Mouse (Mus musculus): ENCODE measurements around the gene Camta2. TPM values are rescaled to one million over a fixed set of nuclear protein-coding genes. Genes with fewer than 3 reads are reported as not detected.

The Camta2 gene
- polyA plus RNA-seq, 1 experiment from 2014 or later, result 10.8 TPM

DNA sequence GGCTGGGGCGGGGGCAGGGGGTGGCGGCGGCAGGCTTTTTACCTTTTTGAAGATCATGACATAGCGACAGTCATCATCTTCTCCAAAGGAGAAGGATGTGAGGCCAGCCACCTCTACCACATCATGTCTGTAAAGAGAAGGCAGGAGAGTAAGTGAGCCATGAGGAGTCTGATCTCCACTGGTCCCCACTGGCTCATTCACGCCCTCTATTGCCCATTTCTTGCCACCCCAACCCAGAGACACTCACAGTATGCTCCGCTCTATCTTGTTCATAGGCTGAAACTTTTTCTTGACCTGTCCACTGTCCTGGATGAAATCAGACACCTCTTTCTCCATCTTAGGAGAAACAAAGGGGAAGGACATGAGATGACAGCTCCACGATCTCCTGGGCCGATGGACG, 23.2 kb downstream of the Camta2 start:
- no peak overlapping the region for H3K9ac ChIP-seq (ENCODE audit: low read length)
- H3K9me3 ChIP-seq (ENCODE audit: control insufficient read depth, low read length), result no peaks in the 10 kb centered on the region
- no peak overlapping the region for H3K4me3 ChIP-seq (ENCODE audit: low read depth, low read length)
- ATAC-seq (replicated peaks; ENCODE audit: low FRiP score) (no peak), DNase-seq (ENCODE audit: low spot score) (no peak)
- H3K36me3 ChIP-seq (ENCODE audit: control insufficient read depth, insufficient read depth, low read length), result peaks cover 14% of the 10 kb centered on the region; the same call in 1 of the 2 replicates
- no peak overlapping the region for H3K4me2 ChIP-seq (ENCODE audit: low read depth, low read length, severe bottlenecking)
- H3K27ac ChIP-seq (ENCODE audit: low read depth, low read length), result no peak overlapping the region
- H3K4me1 ChIP-seq (replicated peaks; ENCODE audit: control insufficient read depth, insufficient read depth, low read length), result no peaks in the 10 kb centered on the region
- WGBS, result 93% methylated on average over 9 of the region's 9 CpGs
- H3K27me3 ChIP-seq (ENCODE audit: control insufficient read depth, insufficient read depth, low read length), result no peaks in the 10 kb centered on the region

DNA sequence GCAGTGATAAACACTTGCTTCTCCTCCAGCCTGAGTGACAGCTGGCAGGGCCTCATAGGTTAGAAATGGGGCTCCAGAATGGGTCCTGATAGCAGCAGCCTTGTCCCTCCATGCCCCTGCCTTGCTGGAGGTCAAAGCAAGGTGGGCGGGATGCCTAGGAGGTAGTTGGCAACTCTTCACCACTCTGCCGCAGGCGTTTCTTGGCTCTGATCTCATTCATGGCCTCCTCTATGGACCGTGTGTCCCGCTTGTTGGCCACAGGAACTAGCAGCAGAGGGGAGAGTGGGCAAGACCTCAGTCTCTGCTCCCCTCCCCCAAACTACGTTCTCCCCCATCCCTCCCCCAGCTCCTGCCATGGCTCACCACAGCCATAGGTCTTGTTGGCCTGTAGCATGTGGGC, 23.9 kb downstream of the Camta2 start:
- H3K4me3 ChIP-seq (ENCODE audit: low read depth, low read length), result no peak overlapping the region
- ATAC-seq (replicated peaks; ENCODE audit: low FRiP score) (no peak), DNase-seq (ENCODE audit: low spot score) (no peak)
- H3K27me3 ChIP-seq (ENCODE audit: control insufficient read depth, insufficient read depth, low read length), result no peaks in the 10 kb centered on the region
- no peak overlapping the region for H3K4me2 ChIP-seq (ENCODE audit: low read depth, low read length, severe bottlenecking)
- no peaks in the 10 kb centered on the region for H3K9me3 ChIP-seq (ENCODE audit: control insufficient read depth, low read length)
- H3K36me3 ChIP-seq (ENCODE audit: control insufficient read depth, insufficient read depth, low read length), result peaks cover 14% of the 10 kb centered on the region; the same call in 1 of the 2 replicates
- no peak overlapping the region for H3K9ac ChIP-seq (ENCODE audit: low read length)
- no peak overlapping the region for H3K27ac ChIP-seq (ENCODE audit: low read depth, low read length)
- 91% methylated on average over 6 of the region's 6 CpGs for WGBS
- no peaks in the 10 kb centered on the region for H3K4me1 ChIP-seq (replicated peaks; ENCODE audit: control insufficient read depth, insufficient read depth, low read length)

GRCm38 (mm10) chr11:70663101-70663500, 24.8 kb downstream of the Camta2 start:
- DNase-seq (ENCODE audit: low spot score) (no peak), ATAC-seq (replicated peaks; ENCODE audit: low FRiP score) (no peak)
- H3K4me3 ChIP-seq (ENCODE audit: low read depth, low read length), result no peak overlapping the region
- 87% methylated on average over 8 of the region's 8 CpGs for WGBS
- H3K4me2 ChIP-seq (ENCODE audit: low read depth, low read length, severe bottlenecking), result no peak overlapping the region
- H3K36me3 ChIP-seq (ENCODE audit: control insufficient read depth, insufficient read depth, low read length), result peaks cover 14% of the 10 kb centered on the region; the same call in 1 of the 2 replicates
- no peaks in the 10 kb centered on the region for H3K4me1 ChIP-seq (replicated peaks; ENCODE audit: control insufficient read depth, insufficient read depth, low read length)
- no peaks in the 10 kb centered on the region for H3K9me3 ChIP-seq (ENCODE audit: control insufficient read depth, low read length)
- H3K9ac ChIP-seq (ENCODE audit: low read length), result no peak overlapping the region
- H3K27ac ChIP-seq (ENCODE audit: low read depth, low read length), result no peak overlapping the region
- H3K27me3 ChIP-seq (ENCODE audit: control insufficient read depth, insufficient read depth, low read length), result no peaks in the 10 kb centered on the region

DNA sequence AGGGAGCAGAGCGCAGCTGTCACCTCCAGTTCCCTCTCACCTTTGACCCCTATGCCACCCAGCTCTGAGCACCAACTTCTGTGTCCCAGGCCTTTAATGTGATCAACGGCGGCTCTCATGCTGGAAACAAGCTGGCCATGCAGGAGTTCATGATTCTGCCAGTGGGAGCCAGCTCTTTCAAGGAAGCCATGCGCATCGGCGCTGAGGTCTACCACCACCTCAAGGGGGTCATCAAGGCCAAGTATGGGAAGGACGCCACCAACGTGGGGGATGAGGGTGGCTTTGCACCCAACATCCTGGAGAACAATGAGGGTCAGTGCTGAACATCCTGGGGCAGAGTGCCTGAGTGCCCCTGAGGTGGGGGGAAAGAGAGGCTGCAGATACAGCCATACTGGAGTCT, 27.3 kb downstream of the Camta2 start:
- no peak overlapping the region for H3K27ac ChIP-seq (ENCODE audit: low read depth, low read length)
- no peak overlapping the region for H3K9ac ChIP-seq (ENCODE audit: low read length)
- DNase-seq (ENCODE audit: low spot score) (no peak), ATAC-seq (replicated peaks; ENCODE audit: low FRiP score) (no peak)
- H3K9me3 ChIP-seq (ENCODE audit: control insufficient read depth, low read length), result no peaks in the 10 kb centered on the region
- no peaks in the 10 kb centered on the region for H3K27me3 ChIP-seq (ENCODE audit: control insufficient read depth, insufficient read depth, low read length)
- peaks cover 14% of the 10 kb centered on the region; the same call in 1 of the 2 replicates for H3K36me3 ChIP-seq (ENCODE audit: control insufficient read depth, insufficient read depth, low read length)
- peaks cover 16% of the 10 kb centered on the region for H3K4me1 ChIP-seq (replicated peaks; ENCODE audit: control insufficient read depth, insufficient read depth, low read length)
- no peak overlapping the region for H3K4me3 ChIP-seq (ENCODE audit: low read depth, low read length)
- 92% methylated on average over 8 of the region's 8 CpGs for WGBS
- no peak overlapping the region for H3K4me2 ChIP-seq (ENCODE audit: low read depth, low read length, severe bottlenecking)

- Histone ChIP-seq H3K4me1 (replicated peaks; ENCODE audit: control insufficient read depth, insufficient read depth, low read length) (peaks cover 16% of the 10 kb centered on the region), H3K9me3 (ENCODE audit: control insufficient read depth, low read length) (no peaks in the 10 kb centered on the region), H3K36me3 (ENCODE audit: control insufficient read depth, insufficient read depth, low read length) (peaks cover 6% of the 10 kb centered on the region; the same call in 1 of the 2 replicates), H3K27ac (ENCODE audit: low read depth, low read length) (no peak overlapping the region), H3K4me3 (ENCODE audit: low read depth, low read length) (no peak overlapping the region), H3K27me3 (ENCODE audit: control insufficient read depth, insufficient read depth, low read length) (no peaks in the 10 kb centered on the region), H3K9ac (ENCODE audit: low read length) (no peak overlapping the region), H3K4me2 (ENCODE audit: low read depth, low read length, severe bottlenecking) (no peak overlapping the region)
- ATAC-seq (replicated peaks; ENCODE audit: low FRiP score) (no peak), DNase-seq (ENCODE audit: low spot score) (no peak)
- 78% methylated on average over 8 of the region's 8 CpGs for WGBS
Measured at GRCm38 (mm10) chr11:70658942-70659341, 29.0 kb downstream of the Camta2 start.

DNA sequence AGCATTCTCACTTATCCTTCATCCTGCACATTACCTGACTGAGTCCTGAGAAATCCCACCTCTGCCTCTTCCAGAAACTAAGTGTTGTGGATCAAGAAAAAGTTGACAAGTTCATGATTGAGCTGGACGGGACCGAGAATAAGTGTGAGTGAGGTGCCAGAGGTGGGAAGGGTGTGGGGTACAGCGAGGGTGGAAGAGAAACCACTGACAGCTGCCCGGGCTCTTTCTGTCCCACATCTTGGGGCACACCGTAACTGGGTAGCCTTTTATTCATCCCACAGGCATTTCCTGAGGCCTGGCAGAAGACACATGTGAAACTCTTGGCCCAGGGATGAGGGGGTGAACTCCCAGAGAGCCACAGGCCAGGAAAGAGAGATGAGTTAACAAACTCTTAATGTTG, 29.4 kb downstream of the Camta2 start:
- Histone ChIP-seq H3K4me2 (ENCODE audit: low read depth, low read length, severe bottlenecking) (no peak overlapping the region), H3K4me1 (replicated peaks; ENCODE audit: control insufficient read depth, insufficient read depth, low read length) (peaks cover 16% of the 10 kb centered on the region), H3K4me3 (ENCODE audit: low read depth, low read length) (no peak overlapping the region), H3K27me3 (ENCODE audit: control insufficient read depth, insufficient read depth, low read length) (no peaks in the 10 kb centered on the region), H3K27ac (ENCODE audit: low read depth, low read length) (no peak overlapping the region), H3K36me3 (ENCODE audit: control insufficient read depth, insufficient read depth, low read length) (peaks cover 6% of the 10 kb centered on the region; the same call in 1 of the 2 replicates), H3K9me3 (ENCODE audit: control insufficient read depth, low read length) (no peaks in the 10 kb centered on the region), H3K9ac (ENCODE audit: low read length) (no peak overlapping the region)
- ATAC-seq (replicated peaks; ENCODE audit: low FRiP score), result no peak
- WGBS, result 87% methylated on average over 5 of the region's 5 CpGs
- no peak for DNase-seq (ENCODE audit: low spot score)

DNA sequence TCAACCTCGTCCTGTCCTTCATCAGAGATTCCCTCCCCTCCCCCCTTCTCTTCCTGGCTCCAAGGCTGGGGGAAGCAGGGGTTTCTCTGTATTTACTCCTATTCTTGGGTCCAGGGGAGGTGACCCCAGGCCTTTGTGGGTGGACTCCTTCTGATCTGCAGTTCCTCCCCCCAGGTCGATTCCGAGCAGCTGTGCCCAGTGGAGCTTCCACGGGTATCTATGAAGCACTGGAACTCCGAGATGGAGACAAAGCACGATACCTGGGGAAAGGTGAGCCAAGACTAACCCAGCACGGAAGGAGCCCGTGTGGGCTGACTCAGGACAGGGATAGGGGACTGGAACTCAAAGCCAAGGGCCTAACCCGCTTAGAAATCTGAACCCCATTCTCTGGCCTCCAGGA, 29.9 kb downstream of the Camta2 start:
- Histone ChIP-seq H3K9me3 (ENCODE audit: control insufficient read depth, low read length) (no peaks in the 10 kb centered on the region), H3K4me2 (ENCODE audit: low read depth, low read length, severe bottlenecking) (no peak overlapping the region), H3K9ac (ENCODE audit: low read length) (no peak overlapping the region), H3K4me1 (replicated peaks; ENCODE audit: control insufficient read depth, insufficient read depth, low read length) (peaks cover 17% of the 10 kb centered on the region), H3K36me3 (ENCODE audit: control insufficient read depth, insufficient read depth, low read length) (peaks cover 3% of the 10 kb centered on the region; the same call in 1 of the 2 replicates), H3K27ac (ENCODE audit: low read depth, low read length) (no peak overlapping the region), H3K4me3 (ENCODE audit: low read depth, low read length) (no peak overlapping the region), H3K27me3 (ENCODE audit: control insufficient read depth, insufficient read depth, low read length) (no peaks in the 10 kb centered on the region)
- 61% methylated on average over 9 of the region's 9 CpGs for WGBS
- no peak for ATAC-seq (replicated peaks; ENCODE audit: low FRiP score)
- DNase-seq (ENCODE audit: low spot score), result no peak

DNA sequence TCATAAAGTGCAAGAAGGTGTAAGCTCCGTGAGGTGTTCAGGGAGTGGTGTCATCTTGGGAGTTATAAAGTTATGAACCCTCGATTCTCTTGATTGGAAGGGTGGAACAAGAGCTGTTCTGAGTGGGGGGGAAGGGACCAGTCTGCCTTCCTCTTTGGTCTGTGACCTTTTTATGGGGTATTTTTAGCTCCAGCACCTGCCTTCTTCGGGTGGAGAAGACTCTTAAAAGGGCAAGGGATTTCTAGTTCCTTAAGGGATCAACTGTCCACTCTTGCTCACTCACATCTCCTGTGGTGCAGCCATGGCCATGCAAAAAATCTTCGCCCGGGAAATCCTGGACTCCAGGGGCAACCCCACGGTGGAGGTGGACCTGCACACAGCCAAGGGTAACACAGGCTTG, 30.3 kb downstream of the Camta2 start:
- Histone ChIP-seq H3K4me1 (replicated peaks; ENCODE audit: control insufficient read depth, insufficient read depth, low read length) (peaks cover 22% of the 10 kb centered on the region), H3K27me3 (ENCODE audit: control insufficient read depth, insufficient read depth, low read length) (no peaks in the 10 kb centered on the region), H3K9me3 (ENCODE audit: control insufficient read depth, low read length) (no peaks in the 10 kb centered on the region), H3K9ac (ENCODE audit: low read length) (no peak overlapping the region), H3K4me3 (ENCODE audit: low read depth, low read length) (no peak overlapping the region), H3K27ac (ENCODE audit: low read depth, low read length) (no peak overlapping the region), H3K36me3 (ENCODE audit: control insufficient read depth, insufficient read depth, low read length) (peaks cover 3% of the 10 kb centered on the region; the same call in 1 of the 2 replicates), H3K4me2 (ENCODE audit: low read depth, low read length, severe bottlenecking) (no peak overlapping the region)
- 56% methylated on average over 6 of the region's 6 CpGs for WGBS
- ATAC-seq (replicated peaks; ENCODE audit: low FRiP score), result no peak
- no peak for DNase-seq (ENCODE audit: low spot score)

DNA sequence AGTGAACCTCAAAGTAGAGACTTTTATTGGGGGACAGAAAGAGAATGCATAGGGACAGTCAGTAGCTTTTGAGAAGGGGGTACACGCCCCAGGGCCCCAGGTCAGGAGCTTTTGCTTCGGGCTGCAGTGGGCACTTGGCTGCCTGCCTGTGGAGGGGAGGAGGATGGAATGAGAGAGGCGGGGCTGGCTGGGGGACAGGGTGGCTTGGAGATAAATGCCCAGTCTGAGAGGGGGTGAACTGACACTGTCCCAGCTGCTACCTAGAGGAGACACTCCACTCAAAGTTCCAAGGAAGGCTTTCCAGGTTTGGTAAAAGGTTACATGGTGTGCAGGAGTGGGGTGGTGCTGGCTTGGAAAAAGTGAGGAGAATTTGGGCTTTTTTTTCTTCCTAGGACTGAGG, 30.9 kb downstream of the Camta2 start, which contains the start of gene Eno3:
Gene Eno3 (plus strand): TSS at position 239 of the 400 bp plus-strand sequence.
- DNase-seq (ENCODE audit: low spot score), result no peak
- Histone ChIP-seq H3K4me1 (replicated peaks; ENCODE audit: control insufficient read depth, insufficient read depth, low read length) (peaks cover 23% of the 10 kb centered on the region), H3K36me3 (ENCODE audit: control insufficient read depth, insufficient read depth, low read length) (peaks cover under 1% of the 10 kb centered on the region; the same call in 1 of the 2 replicates), H3K27ac (ENCODE audit: low read depth, low read length) (peak within 1 kb of the TSS; percentile 94; the same call in 1 of the 2 replicates), H3K4me3 (ENCODE audit: low read depth, low read length) (peak within 1 kb of the TSS; percentile 99), H3K9ac (ENCODE audit: low read length) (peak within 1 kb of the TSS; percentile 98), H3K27me3 (ENCODE audit: control insufficient read depth, insufficient read depth, low read length) (no peaks in the 10 kb centered on the region), H3K4me2 (ENCODE audit: low read depth, low read length, severe bottlenecking) (peak within 1 kb of the TSS; percentile 97), H3K9me3 (ENCODE audit: control insufficient read depth, low read length) (no peaks in the 10 kb centered on the region)
- 11% methylated on average over 3 of the region's 3 CpGs for WGBS
- no peak for ATAC-seq (replicated peaks; ENCODE audit: low FRiP score)

Measured in forebrain, embryonic 11.5 days (tissue).